Mouse (Mus musculus): ENCODE results near the gene Mfsd7a. TPM values are rescaled to one million over a fixed set of nuclear protein-coding genes. Genes with fewer than 3 reads are reported as not detected.

The Mfsd7a gene
- polyA plus RNA-seq, 1 experiment from 2014 or later, result 0.25 TPM

DNA sequence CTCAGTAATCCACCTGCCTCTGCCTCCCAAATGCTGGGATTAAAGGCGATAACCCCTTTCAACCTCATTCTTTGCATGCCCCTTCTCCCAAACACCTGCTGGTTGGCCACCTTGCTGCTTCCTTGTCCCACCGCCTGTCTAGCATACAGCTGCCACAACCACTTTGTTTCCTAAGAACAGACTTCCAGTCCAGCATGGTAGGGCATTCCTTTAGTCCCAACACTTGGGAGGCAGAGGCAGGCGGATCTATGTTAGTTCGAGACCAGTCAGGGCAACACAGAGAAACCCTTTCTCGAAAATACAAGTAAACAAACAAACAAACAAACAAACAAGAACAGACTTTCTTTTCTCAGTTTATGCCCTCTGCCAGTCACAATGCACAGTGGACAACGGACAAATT is 11.8 kb upstream of the Mfsd7a start:
- H3K9me3 ChIP-seq, result no peaks in the 10 kb centered on the region
- H3K4me2 ChIP-seq (replicated peaks), result peak overlapping the region; percentile 100
- peaks cover 22% of the 10 kb centered on the region; the same call in 1 of the 2 replicates for H3K27me3 ChIP-seq
- no peaks in the 10 kb centered on the region for H3K36me3 ChIP-seq
- 0 out of 2 replicates have a peak overlapping the region, but pooled peaks have one; percentile 31 for H3K9ac ChIP-seq
- WGBS, result 38% methylated on average over 6 of the region's 6 CpGs
- H3K4me1 ChIP-seq, result peaks cover 29% of the 10 kb centered on the region
- peak overlapping the region; percentile 96 for H3K4me3 ChIP-seq
- ATAC-seq (ENCODE audit: low FRiP score, low read depth), result no peak
- no peak overlapping the region for H3K27ac ChIP-seq

DNA sequence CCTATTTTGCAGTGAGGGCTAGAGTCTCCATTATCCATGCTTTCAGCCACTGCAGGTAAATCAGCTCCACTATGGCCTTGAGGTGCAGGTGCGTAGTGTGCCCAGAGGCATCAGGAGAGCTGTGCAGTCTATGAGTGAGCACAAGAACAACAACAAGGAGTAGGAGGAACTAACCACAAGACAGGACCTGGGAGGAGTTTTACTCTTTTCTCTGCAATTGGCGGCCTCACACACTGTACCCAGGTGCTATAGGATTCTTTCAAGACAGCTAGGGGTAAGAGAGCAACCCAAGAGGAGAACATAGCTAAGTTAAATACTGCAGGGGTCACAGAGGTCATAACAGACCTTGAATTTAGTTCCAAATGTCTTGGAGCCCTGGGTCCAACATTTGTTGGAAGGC is 10.0 kb upstream of the Mfsd7a start:
- no peak for ATAC-seq (ENCODE audit: low FRiP score, low read depth)
- H3K36me3 ChIP-seq, result no peaks in the 10 kb centered on the region
- peaks cover 22% of the 10 kb centered on the region; the same call in 1 of the 2 replicates for H3K27me3 ChIP-seq
- peaks cover 20% of the 10 kb centered on the region for H3K4me1 ChIP-seq
- no peak overlapping the region for H3K4me2 ChIP-seq (replicated peaks)
- H3K9me3 ChIP-seq, result no peaks in the 10 kb centered on the region
- no peak overlapping the region for H3K4me3 ChIP-seq
- no peak overlapping the region for H3K27ac ChIP-seq
- no peak overlapping the region for H3K9ac ChIP-seq
- 78% methylated on average over 2 of the region's 2 CpGs for WGBS

DNA sequence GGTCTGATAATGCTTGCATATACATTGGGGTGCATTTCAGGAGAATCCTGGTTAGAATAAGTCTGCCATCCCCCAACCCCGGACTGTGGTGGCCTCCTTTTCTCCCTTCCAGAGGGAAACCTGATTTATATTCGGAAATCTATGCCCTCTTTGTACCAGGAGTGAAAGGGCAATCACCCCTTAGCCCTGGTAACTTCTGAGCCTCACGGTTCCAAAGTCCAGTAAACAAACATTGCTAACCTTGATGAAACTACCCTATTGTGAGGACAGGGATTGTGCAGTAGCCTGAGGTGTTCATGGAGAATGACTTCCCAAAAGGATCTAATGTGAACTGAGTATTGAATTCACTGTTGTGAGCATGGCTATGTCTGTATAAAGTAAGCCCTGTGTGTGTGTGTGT is 5.4 kb upstream of the Mfsd7a start:
- Histone ChIP-seq H3K9me3 (no peaks in the 10 kb centered on the region), H3K27ac (no peak overlapping the region), H3K4me1 (peaks cover 4% of the 10 kb centered on the region), H3K27me3 (peaks cover 13% of the 10 kb centered on the region; the same call in 1 of the 2 replicates), H3K4me2 (replicated peaks) (no peak overlapping the region), H3K36me3 (no peaks in the 10 kb centered on the region), H3K9ac (no peak overlapping the region), H3K4me3 (no peak overlapping the region)
- no peak for ATAC-seq (ENCODE audit: low FRiP score, low read depth)
- 60% methylated on average over 3 of the region's 3 CpGs for WGBS

DNA sequence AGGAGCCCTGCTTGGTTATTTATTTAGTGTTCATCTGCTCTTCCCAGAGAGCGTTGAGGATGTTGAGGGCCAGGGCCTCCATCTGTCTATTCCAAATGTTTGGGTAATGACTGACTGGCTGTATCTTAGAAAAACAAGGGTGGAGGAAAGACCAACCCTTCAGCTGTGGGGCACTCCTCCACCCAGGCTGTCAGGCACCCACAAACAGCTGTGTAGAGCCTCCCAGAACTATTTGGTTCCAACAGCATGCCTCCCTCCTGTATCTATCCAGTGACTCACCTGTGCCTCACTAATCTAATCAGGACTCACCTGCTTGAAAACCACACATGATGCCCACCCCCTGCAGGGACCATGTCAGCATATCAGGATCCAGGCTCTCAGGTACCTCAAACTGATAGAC is 3.7 kb upstream of the Mfsd7a start:
- H3K9me3 ChIP-seq, result no peaks in the 10 kb centered on the region
- peaks cover 7% of the 10 kb centered on the region for H3K4me1 ChIP-seq
- H3K36me3 ChIP-seq, result no peaks in the 10 kb centered on the region
- WGBS, result 95% methylated on average over 1 of the region's 1 CpGs
- H3K4me2 ChIP-seq (replicated peaks), result no peak overlapping the region
- ATAC-seq (ENCODE audit: low FRiP score, low read depth), result no peak
- no peak overlapping the region for H3K4me3 ChIP-seq
- H3K27ac ChIP-seq, result no peak overlapping the region
- no peak overlapping the region for H3K9ac ChIP-seq
- H3K27me3 ChIP-seq, result peaks cover 10% of the 10 kb centered on the region

DNA sequence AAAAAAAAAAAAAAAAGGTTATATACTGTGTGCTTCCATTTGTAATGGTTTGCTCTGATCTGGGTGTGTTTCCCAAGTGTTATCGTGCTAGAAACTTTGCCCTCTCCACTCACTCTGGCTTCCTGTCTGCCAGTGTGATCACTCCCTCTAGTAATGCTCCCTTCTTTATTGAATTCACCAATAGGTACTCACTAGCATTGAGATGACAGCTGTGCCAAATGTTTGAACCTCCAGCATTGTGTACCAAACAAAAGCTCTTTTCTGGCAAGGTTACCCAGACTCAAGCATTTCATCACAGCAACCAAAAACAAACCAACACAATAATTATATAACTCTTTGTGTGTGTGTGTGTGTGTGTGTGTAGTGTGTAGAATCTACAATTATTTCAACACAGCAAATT is 2.9 kb upstream of the Mfsd7a start:
- Histone ChIP-seq H3K36me3 (no peaks in the 10 kb centered on the region), H3K9ac (no peak overlapping the region), H3K27me3 (peaks cover 15% of the 10 kb centered on the region), H3K4me2 (replicated peaks) (no peak overlapping the region), H3K4me1 (peaks cover 7% of the 10 kb centered on the region), H3K9me3 (no peaks in the 10 kb centered on the region), H3K27ac (no peak overlapping the region), H3K4me3 (no peak overlapping the region)
- no peak for ATAC-seq (ENCODE audit: low FRiP score, low read depth)
- WGBS, result 89% methylated on average over 1 of the region's 1 CpGs

- Histone ChIP-seq H3K4me1 (peaks cover 7% of the 10 kb centered on the region), H3K4me2 (replicated peaks) (no peak overlapping the region), H3K36me3 (no peaks in the 10 kb centered on the region), H3K9ac (no peak overlapping the region), H3K4me3 (no peak overlapping the region), H3K27ac (no peak overlapping the region), H3K9me3 (no peaks in the 10 kb centered on the region), H3K27me3 (peaks cover 15% of the 10 kb centered on the region)
- 76% methylated on average over 8 of the region's 8 CpGs for WGBS
- ATAC-seq (ENCODE audit: low FRiP score, low read depth), result no peak
Observed at GRCm38 (mm10) chr5:108450837-108451540, 2.3 kb upstream of the Mfsd7a start.

GRCm38 (mm10) chr5:108447857-108448256 is 834 bp downstream of the Mfsd7a start:
- H3K9ac ChIP-seq, result peak overlapping the region; percentile 54; the same call in 1 of the 2 replicates
- no peaks in the 10 kb centered on the region for H3K36me3 ChIP-seq
- ATAC-seq (ENCODE audit: low FRiP score, low read depth), result no peak
- peak overlapping the region; percentile 68; the same call in 1 of the 2 replicates for H3K4me2 ChIP-seq (replicated peaks)
- H3K27me3 ChIP-seq, result peaks cover 15% of the 10 kb centered on the region
- H3K27ac ChIP-seq, result no peak overlapping the region
- H3K4me3 ChIP-seq, result no peak overlapping the region
- no peaks in the 10 kb centered on the region for H3K9me3 ChIP-seq
- H3K4me1 ChIP-seq, result peaks cover 7% of the 10 kb centered on the region
- WGBS, result 86% methylated on average over 7 of the region's 7 CpGs

GRCm38 (mm10) chr5:108446973-108447372 is 1.7 kb downstream of the Mfsd7a start:
- H3K4me2 ChIP-seq (replicated peaks), result no peak overlapping the region
- ATAC-seq (ENCODE audit: low FRiP score, low read depth), result no peak
- peaks cover 15% of the 10 kb centered on the region for H3K27me3 ChIP-seq
- no peak overlapping the region for H3K27ac ChIP-seq
- H3K9ac ChIP-seq, result no peak overlapping the region
- H3K4me3 ChIP-seq, result no peak overlapping the region
- no peaks in the 10 kb centered on the region for H3K9me3 ChIP-seq
- 88% methylated on average over 3 of the region's 3 CpGs for WGBS
- H3K36me3 ChIP-seq, result no peaks in the 10 kb centered on the region
- H3K4me1 ChIP-seq, result peaks cover 7% of the 10 kb centered on the region

- 67% methylated on average over 2 of the region's 2 CpGs for WGBS
- Histone ChIP-seq H3K4me1 (peaks cover 15% of the 10 kb centered on the region), H3K9ac (no peak overlapping the region), H3K4me3 (no peak overlapping the region), H3K9me3 (no peaks in the 10 kb centered on the region), H3K27ac (no peak overlapping the region), H3K36me3 (peaks cover 16% of the 10 kb centered on the region), H3K4me2 (replicated peaks) (no peak overlapping the region), H3K27me3 (peaks cover 11% of the 10 kb centered on the region; the same call in 1 of the 2 replicates)
- no peak for ATAC-seq (ENCODE audit: low FRiP score, low read depth)
Observed at GRCm38 (mm10) chr5:108436101-108436500, 12.6 kb downstream of the Mfsd7a start.

DNA sequence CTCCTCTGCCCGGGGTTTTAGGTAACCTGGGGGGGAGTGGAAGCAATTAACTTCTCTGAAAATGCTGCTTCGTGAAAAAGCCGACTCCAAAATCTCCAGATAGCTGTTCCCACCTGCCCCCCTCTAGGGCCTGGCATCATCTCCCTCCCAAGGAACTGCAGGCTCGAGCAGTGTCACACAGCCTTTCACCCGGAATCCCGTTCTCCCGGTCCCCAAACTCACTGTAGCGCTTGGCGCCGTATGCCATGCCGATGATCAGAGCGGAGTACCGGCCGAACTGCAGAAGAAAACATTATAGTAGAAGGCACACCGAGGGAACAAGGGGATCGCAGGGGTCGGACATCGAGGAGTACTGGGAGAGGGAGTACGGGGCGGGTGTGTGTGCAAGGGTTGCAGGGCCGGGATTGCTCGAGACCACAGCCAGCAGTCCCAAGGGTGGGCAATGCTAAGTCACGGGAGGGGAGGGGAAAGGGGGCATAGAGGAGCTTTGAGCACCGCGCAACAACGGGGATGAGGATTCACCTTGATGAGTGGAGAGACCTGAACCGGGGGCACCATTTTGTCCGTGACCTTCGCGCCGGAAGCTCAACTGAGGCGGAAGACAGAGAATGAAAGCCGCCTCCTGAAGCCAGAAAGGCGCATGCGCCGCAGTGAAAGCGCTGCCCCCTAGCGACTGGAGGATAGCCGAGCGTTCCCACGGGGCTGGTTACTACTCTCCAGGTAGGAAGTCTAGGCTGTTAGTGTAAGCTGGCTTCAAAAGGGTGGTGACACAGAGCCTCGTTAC is 14.7 kb downstream of the Mfsd7a start, which contains the start of gene Atp5k:
Gene Atp5k (minus strand): TSS at position 645 of the 784 bp plus-strand sequence.
- peak; percentile 70 for ATAC-seq (ENCODE audit: low FRiP score, low read depth)
- Histone ChIP-seq H3K27me3 (peaks cover 11% of the 10 kb centered on the region; the same call in 1 of the 2 replicates), H3K36me3 (peaks cover 33% of the 10 kb centered on the region), H3K9me3 (no peaks in the 10 kb centered on the region), H3K4me3 (peak within 1 kb of the TSS; percentile 94), H3K4me2 (replicated peaks) (peak within 1 kb of the TSS; percentile 77), H3K4me1 (peaks cover 15% of the 10 kb centered on the region), H3K27ac (no peak within 1 kb of the TSS; the same call in 1 of the 2 replicates), H3K9ac (peak within 1 kb of the TSS; percentile 94)
- WGBS, result under 1% methylated on average over 42 of the region's 42 CpGs

GRCm38 (mm10) chr5:108431196-108431595 is 17.5 kb downstream of the Mfsd7a start:
- 90% methylated on average over 6 of the region's 6 CpGs for WGBS

GRCm38 (mm10) chr5:108427186-108427585 is 21.5 kb downstream of the Mfsd7a start:
- no peak overlapping the region for H3K27ac ChIP-seq
- H3K4me2 ChIP-seq (replicated peaks), result no peak overlapping the region
- ATAC-seq (ENCODE audit: low FRiP score, low read depth), result peak; percentile 38; the same call in 1 of the 2 replicates
- no peaks in the 10 kb centered on the region for H3K9me3 ChIP-seq
- H3K36me3 ChIP-seq, result peaks cover 31% of the 10 kb centered on the region
- H3K4me3 ChIP-seq, result no peak overlapping the region
- no peak overlapping the region for H3K9ac ChIP-seq
- no peaks in the 10 kb centered on the region for H3K27me3 ChIP-seq
- H3K4me1 ChIP-seq, result no peaks in the 10 kb centered on the region
- WGBS, result 50% methylated on average over 1 of the region's 1 CpGs

More at GRCm38 (mm10) chr5:108431196-108431595, 17.5 kb downstream of the Mfsd7a start:
- no peak overlapping the region for H3K4me3 ChIP-seq
- H3K9ac ChIP-seq, result no peak overlapping the region
- H3K36me3 ChIP-seq, result peaks cover 37% of the 10 kb centered on the region
- peaks cover 15% of the 10 kb centered on the region for H3K4me1 ChIP-seq
- H3K27me3 ChIP-seq, result peaks cover 7% of the 10 kb centered on the region; the same call in 1 of the 2 replicates
- no peak overlapping the region for H3K4me2 ChIP-seq (replicated peaks)
- H3K9me3 ChIP-seq, result no peaks in the 10 kb centered on the region
- no peak for ATAC-seq (ENCODE audit: low FRiP score, low read depth)
- no peak overlapping the region for H3K27ac ChIP-seq

All from limb, embryonic 13.5 days (tissue).